Mouse (Mus musculus) urinary bladder, postnatal 14 days (tissue): Measurements from ENCODE around the gene Fsip1.

Experiments
- DNase-seq: peaks from one replicate; pipeline ENCODE4 v3.0.0; 2021; ENCODE audit warnings: low spot score

Gene Fsip1

GRCm38 (mm10) chr2:118087044-118087726 lies 169.6 kb downstream of the Fsip1 start:
- DNase-seq = no peak

- DNase-seq = no peak
These were observed 171.1 kb downstream of the Fsip1 start for GRCm38 (mm10) chr2:118085647-118086046.

- no peak for DNase-seq
These were observed 172.1 kb downstream of the Fsip1 start for GRCm38 (mm10) chr2:118084693-118085092.

GRCm38 (mm10) chr2:118083652-118084051 lies 173.1 kb downstream of the Fsip1 start:
- no peak for DNase-seq

- no peak for DNase-seq
These were observed 175.2 kb downstream of the Fsip1 start for GRCm38 (mm10) chr2:118081581-118081980.
